Mouse (Mus musculus) megakaryocyte-erythroid progenitor cell, adult 5-6 weeks (primary cell): ENCODE data around the gene Prlh. TPM values are rescaled to one million over a fixed set of nuclear protein-coding genes. Genes with fewer than 3 reads are reported as not detected.

ENCODE experiments used
- ATAC-seq: replicated peaks from 2 replicates; pipeline ENCODE4 v1.8.0; 2016; ENCODE audit warnings: mild to moderate bottlenecking, inconsistent platforms; ENCODE audit not compliant: severe bottlenecking, poor library complexity, low FRiP score, low TSS enrichment
- total RNA-seq, 2 experiments: library from RNA; stranded (forward) in 1 of 2; stranded (reverse) in 1 of 2; fragments of 200-1000, 215-1000 nt in 1 of 2; fragments of >200 nt in 1 of 2; fragmentation: Nextera tagmentation in 1 of 2; gene quantifications; 2 replicates each; pipeline ENCODE4 v1.2.3; 2014 to 2017

Gene Prlh
- total RNA-seq, 2 experiments from 2014 or later = not detected

GRCm38 (mm10) chr1:90949309-90949708 lies 3.6 kb upstream of the Prlh start:
- no peak for ATAC-seq

- no peak for ATAC-seq
Measured at GRCm38 (mm10) chr1:90951670-90952069, 1.2 kb upstream of the Prlh start.

DNA sequence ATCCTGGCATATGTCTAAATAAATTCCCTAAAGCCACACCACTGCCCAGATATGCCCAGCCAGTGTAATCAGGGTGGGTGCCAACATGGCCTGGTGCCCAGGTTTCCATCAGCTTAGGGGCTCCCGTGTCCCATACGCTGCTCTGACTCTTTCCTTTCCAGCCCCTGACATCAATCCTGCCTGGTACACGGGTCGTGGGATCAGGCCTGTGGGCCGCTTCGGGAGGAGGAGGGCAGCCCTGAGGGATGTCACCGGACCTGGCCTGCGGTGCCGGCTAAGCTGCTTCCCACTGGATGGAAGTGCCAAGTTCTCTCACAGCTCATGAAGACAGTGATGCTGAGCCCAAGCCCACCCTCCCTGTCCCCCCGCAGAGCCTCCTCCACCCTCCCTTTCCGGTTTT lies 780 bp downstream of the Prlh start:
- ATAC-seq = no peak

DNA sequence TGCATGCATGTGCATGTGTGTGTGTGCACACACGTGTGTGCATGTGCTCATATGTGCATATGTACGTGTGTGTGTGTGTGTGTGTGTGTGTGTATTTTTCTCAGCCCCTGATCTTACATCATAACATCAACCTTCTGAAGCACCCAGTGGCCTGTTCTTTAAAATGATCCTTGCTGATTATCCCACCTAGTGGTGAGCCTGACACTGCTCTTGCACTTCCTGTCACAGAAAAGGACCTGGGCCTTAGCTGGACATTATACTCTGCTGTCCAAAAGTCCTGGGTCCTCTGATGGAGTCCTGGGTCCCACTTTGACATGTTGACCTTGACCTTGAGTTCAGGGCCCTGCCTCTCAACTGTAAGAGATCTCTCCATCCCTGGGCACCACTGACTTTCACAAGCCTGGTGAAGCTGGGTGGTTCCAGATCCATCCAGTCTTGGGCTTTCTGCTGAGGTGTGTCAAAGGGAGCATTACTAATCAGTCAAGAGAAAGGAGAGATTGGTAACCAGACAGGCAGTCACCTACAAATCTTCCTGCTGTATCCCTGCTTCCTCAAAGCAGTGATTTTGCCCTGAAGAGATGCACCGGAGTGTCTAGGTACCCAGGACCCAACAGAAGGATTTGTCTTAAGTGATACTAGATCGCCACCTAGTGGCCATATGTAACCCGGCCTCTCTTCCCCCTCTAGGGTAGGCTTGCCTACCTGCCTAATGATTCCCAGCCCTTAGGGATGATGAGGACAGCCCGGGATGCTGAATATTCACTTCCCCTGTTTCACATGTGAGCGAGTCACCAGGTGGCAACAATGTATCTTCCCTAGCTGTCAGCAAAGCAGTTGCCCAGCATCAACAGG lies 3.6 kb downstream of the Prlh start:
- peak; percentile 84 for ATAC-seq

DNA sequence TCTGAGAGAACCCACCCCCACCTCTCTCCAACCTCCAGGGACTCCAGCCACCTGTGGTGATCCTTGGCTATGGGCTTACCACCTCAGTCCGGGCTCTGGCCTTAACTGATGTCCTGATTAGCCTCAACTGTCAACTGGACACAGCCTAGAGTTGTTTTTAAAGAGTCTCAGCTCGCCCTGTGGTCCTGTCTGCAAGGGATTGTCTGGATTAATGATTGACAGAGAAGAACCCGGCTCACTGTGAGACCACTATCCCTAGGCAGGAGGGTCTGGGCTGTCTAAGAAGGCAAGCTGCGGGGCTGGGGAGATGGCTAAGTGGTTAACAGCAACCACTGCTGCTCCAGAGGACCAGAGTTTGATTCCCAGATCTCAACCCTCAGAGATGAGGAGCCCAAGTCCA lies 9.6 kb downstream of the Prlh start:
- no peak for ATAC-seq

GRCm38 (mm10) chr1:90962994-90963393 lies 10.1 kb downstream of the Prlh start:
- no peak for ATAC-seq

- ATAC-seq = no peak
Measured at GRCm38 (mm10) chr1:90967583-90967982, 14.7 kb downstream of the Prlh start.

DNA sequence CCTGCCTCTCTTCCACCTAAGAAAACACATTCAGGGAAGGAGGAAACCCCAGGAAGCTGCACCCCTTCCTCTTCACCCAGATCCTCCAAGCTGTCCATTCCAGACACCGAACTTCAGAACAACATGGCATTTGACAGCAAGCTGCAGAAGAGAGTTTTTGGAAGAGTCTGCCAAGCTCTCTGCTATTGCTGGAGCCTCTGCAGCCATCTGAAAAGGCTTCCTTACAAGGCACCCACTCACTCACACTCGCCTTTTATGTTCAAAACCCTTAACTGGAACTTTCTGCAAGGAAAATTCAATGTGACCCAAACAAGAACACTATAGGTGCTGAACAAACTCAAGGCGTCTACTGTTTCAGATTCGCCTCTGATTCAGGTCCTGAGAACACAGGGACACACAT lies 15.7 kb downstream of the Prlh start:
- no peak for ATAC-seq

DNA sequence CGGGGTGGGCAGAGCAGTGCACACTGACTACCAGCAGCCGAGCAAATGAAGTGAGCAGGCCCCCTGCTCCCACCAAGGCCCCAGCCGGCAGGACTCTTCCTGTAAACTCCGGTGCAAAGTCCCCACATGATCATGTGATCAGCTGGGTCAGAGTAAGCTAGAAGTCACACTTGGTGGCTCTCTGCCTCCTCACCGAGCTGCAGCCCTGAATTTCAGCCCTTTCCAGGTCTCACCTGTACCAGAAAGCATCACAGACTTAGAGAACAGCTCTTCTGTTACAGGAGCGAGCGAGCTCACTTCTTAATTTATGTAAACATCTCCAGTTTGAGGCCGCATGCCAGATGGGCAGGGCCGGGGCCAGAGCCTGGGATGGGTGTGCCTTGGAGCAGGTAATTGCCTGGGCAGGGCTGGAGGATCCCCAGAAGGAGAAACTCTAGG lies 16.5 kb downstream of the Prlh start, which contains the start of gene Rab17:
Gene Rab17, minus strand, starts transcription at position 315 of the 438 bp plus-strand sequence.
- no peak for ATAC-seq

- no peak for ATAC-seq
Measured at GRCm38 (mm10) chr1:90969881-90970390, 17.0 kb downstream of the Prlh start.

- ATAC-seq = peak; percentile 80
Measured at GRCm38 (mm10) chr1:90972911-90973573, 20.1 kb downstream of the Prlh start.

DNA sequence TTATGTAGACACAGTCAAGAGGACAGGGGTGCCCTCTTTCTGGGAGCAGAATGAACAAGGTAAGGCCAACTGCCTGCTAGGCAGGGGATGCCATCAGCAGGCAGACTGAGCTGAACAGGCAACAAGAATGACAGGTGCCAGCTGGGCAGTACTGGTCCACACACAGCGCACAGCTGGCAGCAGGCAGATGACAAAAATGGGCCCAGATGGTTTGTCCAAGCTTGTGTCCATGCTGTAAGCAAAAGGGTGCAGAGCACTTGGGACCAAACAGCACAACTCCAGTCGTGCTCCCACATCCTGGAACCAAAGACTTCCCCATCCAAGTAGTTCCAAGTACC lies 20.6 kb downstream of the Prlh start:
- peak; percentile 46 for ATAC-seq

GRCm38 (mm10) chr1:90974906-90975649 lies 22.2 kb downstream of the Prlh start:
- ATAC-seq = no peak

GRCm38 (mm10) chr1:90975960-90976359 lies 23.1 kb downstream of the Prlh start:
- no peak for ATAC-seq

DNA sequence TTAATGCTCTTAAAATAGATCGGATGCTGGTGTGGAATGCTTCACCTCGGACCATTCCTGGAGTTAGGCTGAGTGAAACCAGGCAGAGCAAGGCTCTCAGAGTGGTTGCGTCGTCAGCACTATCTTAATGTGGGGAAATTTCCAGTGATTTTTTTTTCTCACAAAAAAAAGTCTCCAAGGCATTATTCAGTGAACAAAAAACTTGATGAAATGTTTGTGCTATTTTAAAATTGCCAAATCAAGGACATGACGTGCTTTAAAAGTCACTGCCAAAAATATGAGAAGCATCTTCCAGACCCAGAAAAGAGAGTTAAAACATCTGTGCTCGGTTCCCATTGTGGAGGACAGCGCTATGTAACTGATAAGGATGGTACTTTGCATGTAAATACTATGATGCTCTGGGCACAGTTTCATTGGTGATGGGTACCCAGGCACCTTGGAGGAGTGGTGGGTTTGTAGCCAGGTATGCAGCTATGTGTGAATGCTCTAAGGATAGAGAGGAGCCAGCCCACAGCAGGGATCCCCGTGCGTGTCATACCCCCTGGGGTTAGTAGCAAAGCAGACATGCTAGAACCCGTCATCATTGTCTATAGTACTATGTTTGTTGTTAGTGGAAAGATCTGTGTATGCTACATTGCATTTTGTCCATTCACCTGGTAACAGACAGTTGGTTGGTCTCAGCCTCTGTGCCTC lies 27.9 kb downstream of the Prlh start:
- ATAC-seq = no peak

GRCm38 (mm10) chr1:90981346-90981745 lies 28.4 kb downstream of the Prlh start:
- no peak for ATAC-seq

GRCm38 (mm10) chr1:90995916-90996315 lies 43.0 kb downstream of the Prlh start:
- ATAC-seq = no peak

GRCm38 (mm10) chr1:90997136-90997535 lies 44.2 kb downstream of the Prlh start:
- peak; percentile 48; the same call in 1 of the 2 replicates for ATAC-seq

DNA sequence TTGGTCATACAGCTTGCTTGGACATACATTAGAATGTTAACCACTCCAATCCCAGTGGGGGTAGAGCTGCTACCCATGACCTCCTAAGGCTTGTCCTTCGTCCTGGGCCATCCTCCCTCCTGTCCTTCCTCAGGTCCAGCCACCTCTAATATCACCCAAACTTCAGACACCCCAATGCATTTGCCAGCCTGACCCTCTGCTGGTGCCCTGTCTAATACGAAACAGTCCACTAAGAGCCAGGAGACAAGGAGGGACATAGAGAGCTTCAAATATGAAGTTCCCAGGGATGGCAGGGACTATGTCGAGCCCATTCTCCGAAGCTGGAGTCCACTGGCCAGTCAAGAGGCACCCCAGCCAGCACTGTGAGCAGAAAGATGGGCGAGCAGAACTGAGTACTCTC lies 44.7 kb downstream of the Prlh start:
- ATAC-seq = no peak
